Mouse (Mus musculus): ENCODE results near the gene Tfrc.
A peak's percentile ranks its signal among the peaks of the same experiment; 100 is the strongest.

The Tfrc gene

GRCm38 (mm10) chr16:32650974-32651618 is 42.4 kb downstream of the Tfrc start:
- no peak for DNase-seq

GRCm38 (mm10) chr16:32654071-32654733 is 45.5 kb downstream of the Tfrc start:
- no peak for DNase-seq

- DNase-seq, result no peak
These were observed 46.8 kb downstream of the Tfrc start for GRCm38 (mm10) chr16:32655534-32655933.

- DNase-seq, result no peak
These were observed 47.6 kb downstream of the Tfrc start for GRCm38 (mm10) chr16:32656321-32656720.

- DNase-seq, result peak in 1 of 2 experiments; percentile 53
These were observed 48.1 kb downstream of the Tfrc start for GRCm38 (mm10) chr16:32656794-32657193.

- no peak for DNase-seq
These were observed 49.0 kb downstream of the Tfrc start for GRCm38 (mm10) chr16:32657498-32658250.

- DNase-seq, result peak; percentile 68 to 75
These were observed 50.0 kb downstream of the Tfrc start for GRCm38 (mm10) chr16:32658743-32659171.

- DNase-seq, result peak; percentile 81 to 84
These were observed 50.7 kb downstream of the Tfrc start for GRCm38 (mm10) chr16:32659385-32659784.

- DNase-seq, result no peak
These were observed 51.4 kb downstream of the Tfrc start for GRCm38 (mm10) chr16:32660095-32660494.

GRCm38 (mm10) chr16:32660557-32661321 is 52.0 kb downstream of the Tfrc start:
- peak; percentile 82 to 83 for DNase-seq

- peak in 1 of 2 experiments; percentile 60 for DNase-seq
These were observed 52.8 kb downstream of the Tfrc start for GRCm38 (mm10) chr16:32661493-32661921.

- no peak for DNase-seq
These were observed 53.7 kb downstream of the Tfrc start for GRCm38 (mm10) chr16:32662372-32662771.

- peak; percentile 60 to 71 for DNase-seq
These were observed 54.6 kb downstream of the Tfrc start for GRCm38 (mm10) chr16:32663231-32663858.

GRCm38 (mm10) chr16:32664211-32664610 is 55.5 kb downstream of the Tfrc start:
- no peak for DNase-seq

- DNase-seq, result no peak
These were observed 57.3 kb downstream of the Tfrc start for GRCm38 (mm10) chr16:32665851-32666665.

- DNase-seq, result no peak
These were observed 58.2 kb downstream of the Tfrc start for GRCm38 (mm10) chr16:32666671-32667551.

GRCm38 (mm10) chr16:32667552-32667872 is 58.8 kb downstream of the Tfrc start:
- no peak for DNase-seq

GRCm38 (mm10) chr16:32668030-32668429 is 59.3 kb downstream of the Tfrc start:
- no peak for DNase-seq

- peak in 1 of 2 experiments; percentile 55 for DNase-seq
These were observed 59.8 kb downstream of the Tfrc start for GRCm38 (mm10) chr16:32668472-32668871.

- no peak for DNase-seq
These were observed 60.5 kb downstream of the Tfrc start for GRCm38 (mm10) chr16:32669243-32669642.

Data from cerebellum, postnatal 14 days (tissue).